Mouse (Mus musculus) urinary bladder, postnatal 4 days (tissue): ENCODE data around the gene Lsm2.
"Not testable (repeated sequence)": the region's sequence is repeated elsewhere in the genome, so short reads cannot be mapped to it uniquely, and the experiment has no call there.

Experiments
- DNase-seq, 2 experiments: peaks; one replicate each; pipeline ENCODE4 v3.0.0; 2021 to 2022; ENCODE audit warnings: low spot score in 2 of 2

Gene Lsm2

DNA sequence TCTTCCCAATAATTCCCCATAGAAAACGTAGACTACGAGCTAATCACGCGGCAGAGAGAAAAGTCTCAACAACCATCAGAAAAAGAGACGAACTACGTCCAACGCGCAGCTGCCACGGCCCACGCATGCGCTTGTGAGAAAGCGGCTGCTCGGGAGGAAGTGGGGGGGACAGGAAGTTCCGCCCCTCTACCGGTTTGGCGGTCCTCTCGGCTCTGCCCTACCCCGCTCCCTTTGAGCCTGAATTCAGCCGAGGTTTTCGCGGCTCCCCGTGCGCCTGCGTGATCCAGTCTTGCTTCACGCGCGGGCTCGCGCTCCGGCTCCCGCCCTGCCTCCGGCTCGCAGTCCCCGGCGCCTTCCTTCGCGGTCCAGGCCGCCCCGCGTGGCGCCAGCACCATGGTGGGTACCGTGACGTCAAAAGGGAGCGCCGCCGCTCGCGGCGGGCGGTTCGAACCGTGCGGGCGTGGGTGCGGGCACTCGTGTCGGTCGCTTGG, at the start of gene Lsm2:
Lsm2 (plus strand) TSS at position 173 of the 491 bp plus-strand sequence.
- DNase-seq, result peak; percentile 88 to 89

- DNase-seq, result no peak
These were observed 49.4 kb upstream of the Lsm2 start for GRCm38 (mm10) chr17:34932287-34932686.

GRCm38 (mm10) chr17:34934031-34934430, 47.6 kb upstream of the Lsm2 start:
- DNase-seq, result no peak

DNA sequence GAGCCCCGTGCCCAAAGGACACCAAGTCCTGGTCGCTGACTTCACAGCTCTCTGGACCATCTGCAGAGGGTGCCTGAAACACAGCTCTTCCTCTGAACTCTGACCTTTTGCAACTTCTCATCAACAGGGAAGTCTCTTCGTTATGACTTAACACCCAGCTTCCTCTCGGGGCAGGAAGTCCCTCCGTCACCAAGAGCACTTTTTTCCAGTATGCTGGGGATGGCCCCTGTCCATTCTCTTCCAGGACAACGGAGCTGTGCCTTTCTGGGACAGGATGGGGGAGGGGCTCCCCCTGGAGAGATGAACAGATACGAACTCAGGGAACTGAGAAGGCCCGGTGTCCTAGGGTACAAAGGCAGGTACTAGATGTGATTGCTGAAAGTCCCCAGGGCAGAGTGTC, 46.8 kb upstream of the Lsm2 start:
- no peak for DNase-seq

- DNase-seq, result no peak
These were observed 43.6 kb upstream of the Lsm2 start for GRCm38 (mm10) chr17:34937960-34938505.

DNA sequence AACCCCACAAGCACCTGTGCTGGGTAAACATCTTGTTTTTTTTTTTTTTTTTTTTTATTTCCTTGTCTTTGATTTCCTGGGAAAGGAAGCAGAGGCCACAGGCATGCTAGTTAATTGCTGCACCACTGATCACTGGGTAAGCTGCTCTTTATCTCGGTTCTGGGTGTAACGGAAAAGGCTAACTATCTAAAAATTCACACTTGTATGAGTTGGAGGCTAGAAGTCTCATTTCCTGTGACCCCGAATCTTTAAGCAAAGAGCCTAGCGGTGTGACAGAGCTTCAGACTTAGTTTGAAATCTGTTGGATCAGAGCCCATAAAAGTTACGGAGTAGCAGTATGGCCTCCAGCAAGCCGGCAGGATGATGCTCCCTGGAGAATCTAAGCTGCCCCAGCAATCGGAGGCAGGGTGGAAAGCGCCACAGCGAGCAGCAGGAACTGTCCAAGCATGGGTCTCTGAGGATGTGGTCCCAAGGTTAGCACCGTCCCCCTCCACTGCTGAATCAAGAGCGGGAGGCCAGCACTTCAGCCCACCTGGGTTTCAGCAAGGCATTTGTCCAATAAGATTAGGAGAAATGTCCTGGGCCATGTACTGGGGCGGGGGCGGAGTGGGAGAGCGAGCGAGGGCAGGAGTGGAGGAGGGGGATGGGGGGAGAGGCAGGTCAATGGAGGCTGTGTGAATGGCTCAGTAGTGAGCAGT, 40.2 kb upstream of the Lsm2 start:
- DNase-seq, result no peak

DNA sequence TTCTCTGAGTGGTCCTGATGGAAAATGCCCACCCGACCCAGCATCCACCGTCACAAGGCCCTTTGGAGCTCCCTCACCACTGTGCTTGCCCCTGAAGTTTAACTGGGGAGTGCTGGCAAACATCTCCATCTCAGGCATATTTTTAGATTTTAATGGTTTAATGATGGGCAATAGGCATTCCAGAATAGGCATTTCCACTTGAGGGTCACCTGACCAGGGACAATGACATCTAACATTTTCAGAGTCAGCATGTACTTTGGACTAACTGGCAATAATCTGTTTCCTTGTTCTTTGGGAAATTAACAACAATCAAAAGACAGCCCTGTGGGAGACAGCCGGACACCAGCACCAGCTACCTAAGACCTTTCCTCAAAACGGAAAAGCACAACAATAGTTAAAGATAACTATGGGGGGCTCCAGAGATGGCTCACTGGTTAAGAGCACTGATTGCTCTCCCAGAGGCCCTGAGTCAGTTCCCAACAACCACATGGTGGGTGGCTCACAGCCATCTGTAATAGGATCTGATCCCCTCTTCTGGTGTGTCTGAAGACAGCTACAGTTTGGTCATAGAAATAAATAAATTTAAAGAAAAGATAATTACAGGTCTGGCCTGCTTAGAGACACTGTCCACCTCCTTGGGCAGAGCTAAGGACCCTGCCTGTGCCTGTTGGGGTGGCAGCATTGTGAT, 38.4 kb upstream of the Lsm2 start:
- DNase-seq, result no peak

- no peak for DNase-seq
These were observed 37.3 kb upstream of the Lsm2 start for GRCm38 (mm10) chr17:34944362-34944761.

DNA sequence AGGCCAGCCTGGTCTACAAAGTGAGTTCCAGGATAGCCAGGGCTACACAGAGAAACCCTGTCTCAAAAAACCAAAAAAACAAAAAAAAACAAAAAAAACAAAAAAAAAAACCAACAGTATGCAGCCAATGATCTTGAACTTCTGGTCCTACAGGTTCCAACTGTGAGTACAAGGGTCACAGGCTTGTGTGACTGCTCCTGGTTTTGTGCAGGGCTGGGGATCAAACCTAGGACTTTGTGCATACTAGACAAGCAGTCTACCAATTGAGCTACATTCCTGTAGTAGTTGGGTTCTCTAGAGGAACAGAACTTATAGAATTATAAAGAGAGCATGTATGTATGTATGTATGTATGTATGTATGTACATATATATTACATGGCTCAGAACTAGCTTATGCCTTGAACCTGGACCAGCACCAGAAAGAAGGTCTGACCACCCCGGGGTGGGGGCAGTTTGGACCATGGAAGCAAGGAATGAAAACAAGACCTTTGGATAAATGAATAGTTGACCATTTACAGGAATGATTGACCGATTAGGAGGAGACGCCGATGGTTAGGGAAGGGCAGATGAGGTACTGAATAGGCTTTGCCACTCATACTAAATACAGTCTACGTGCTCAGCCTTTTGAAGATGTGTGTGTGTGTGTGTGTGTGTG, 35.0 kb upstream of the Lsm2 start:
- DNase-seq, result no peak

DNA sequence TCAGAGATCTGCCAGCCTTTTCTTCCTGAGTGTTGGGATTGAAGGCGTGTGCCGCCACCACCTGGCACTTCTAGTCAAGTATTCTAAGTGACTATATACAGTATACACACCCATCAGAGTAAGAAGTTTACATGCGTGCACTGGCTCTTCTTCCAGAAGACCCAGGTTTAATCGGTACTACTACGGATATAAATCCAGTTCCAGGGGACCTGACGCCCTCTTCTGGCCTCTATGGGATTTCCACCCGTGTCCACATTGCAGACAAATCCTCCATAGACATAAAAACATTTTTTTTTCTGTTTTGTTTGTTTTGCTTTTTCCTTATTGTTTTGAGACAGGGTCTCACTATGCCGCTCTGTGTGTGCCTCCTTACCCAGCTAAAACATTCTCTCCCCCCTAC, 34.1 kb upstream of the Lsm2 start:
- DNase-seq, result no peak

GRCm38 (mm10) chr17:34948721-34949552, 32.7 kb upstream of the Lsm2 start:
- DNase-seq, result not testable (repeated sequence)

DNA sequence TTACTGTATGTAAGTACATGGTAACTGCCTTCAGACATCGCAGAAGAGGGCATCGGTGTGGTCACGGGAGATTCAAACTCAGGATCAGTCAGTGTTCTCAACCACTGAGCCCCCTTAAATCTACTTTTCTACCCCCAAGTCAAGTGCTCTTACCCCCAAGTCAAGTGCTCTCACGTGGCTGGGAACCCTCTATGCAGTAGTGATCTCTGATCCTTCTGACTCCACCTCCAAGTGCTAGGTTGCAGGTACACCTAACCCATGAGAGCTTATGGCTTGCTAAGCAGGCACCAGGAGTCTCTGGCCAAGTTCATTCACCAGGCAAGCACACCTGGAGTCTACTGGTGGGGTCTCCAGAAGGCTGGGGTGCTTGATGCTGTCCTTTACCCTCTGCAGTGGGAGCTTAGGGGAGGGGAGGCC, 32.1 kb upstream of the Lsm2 start:
- no peak for DNase-seq

GRCm38 (mm10) chr17:34950514-34951455, 30.9 kb upstream of the Lsm2 start:
- no peak for DNase-seq

- no peak for DNase-seq
These were observed 29.9 kb upstream of the Lsm2 start for GRCm38 (mm10) chr17:34951636-34952377.

DNA sequence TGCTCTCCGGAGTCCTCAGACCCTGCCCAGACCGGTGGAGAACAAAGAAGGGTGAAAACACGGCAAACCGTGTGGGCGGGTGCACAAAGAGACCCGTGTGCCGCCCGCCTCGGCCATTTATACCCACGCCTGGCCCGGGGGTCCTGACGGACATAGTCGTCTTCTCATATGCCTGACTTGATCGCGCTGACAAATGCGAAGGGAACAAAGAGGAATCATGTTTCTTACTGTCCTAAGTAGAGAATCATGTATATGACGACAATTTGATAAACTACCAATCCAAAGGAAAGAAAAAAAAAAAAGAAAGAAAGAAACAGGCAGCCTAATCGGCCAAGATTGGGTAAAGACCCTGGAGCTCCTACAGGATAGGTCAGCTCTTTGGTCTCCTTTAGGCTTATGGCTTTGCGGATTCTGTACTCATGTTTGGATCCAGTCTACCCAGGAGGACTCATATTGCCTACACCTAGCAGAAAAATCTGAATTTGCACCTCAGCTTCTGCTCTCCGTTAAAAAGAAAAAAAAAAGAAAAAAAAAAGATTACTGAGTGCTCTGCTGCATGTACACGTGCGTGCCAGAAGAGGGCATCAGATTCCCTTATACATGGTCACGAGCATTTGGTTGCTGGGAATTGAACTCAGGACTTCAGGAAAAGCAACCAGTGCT, 29.2 kb upstream of the Lsm2 start:
- DNase-seq, result peak; percentile 74 to 87

- DNase-seq, result no peak
These were observed 28.4 kb upstream of the Lsm2 start for GRCm38 (mm10) chr17:34953258-34953657.

GRCm38 (mm10) chr17:34953904-34954303, 27.8 kb upstream of the Lsm2 start:
- DNase-seq, result no peak

GRCm38 (mm10) chr17:34954831-34955230, 26.8 kb upstream of the Lsm2 start:
- no peak for DNase-seq

- DNase-seq, result no peak
These were observed 25.8 kb upstream of the Lsm2 start for GRCm38 (mm10) chr17:34955884-34956283.
